In the genomic region with DNA sequence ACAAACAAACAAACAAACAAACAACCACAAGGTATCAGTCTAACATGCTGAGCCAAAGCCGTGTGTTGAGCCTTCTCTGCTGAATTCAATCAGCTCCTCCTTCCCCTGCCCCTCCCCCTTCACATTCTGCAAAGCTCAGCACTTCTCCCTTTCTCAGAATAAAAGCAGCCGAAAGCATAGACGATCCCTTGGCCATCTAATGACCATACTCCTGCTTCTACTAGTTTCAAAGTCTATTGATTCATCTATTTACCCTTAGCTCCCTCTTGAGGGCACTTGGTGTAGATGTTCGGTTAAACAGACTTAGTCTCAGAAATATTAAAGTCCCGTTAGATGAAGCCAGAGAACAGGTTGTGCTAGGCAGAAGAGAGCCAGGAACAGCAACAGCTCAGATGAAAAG, we compare ENCODE assay signal across 10 mouse cellular contexts. TPM values are rescaled to one million over a fixed set of nuclear protein-coding genes. Genes with fewer than 3 reads are reported as not detected.
DNase-seq lines count a peak whose midpoint lies in the region; ATAC-seq and TF ChIP-seq lines count a peak whose summit lies in the region.
"Had no signal": no experiment of that assay in that cellular context is flagged by ENCODE, and none has a peak within 500 bp of the region (broad histone marks: within the 10 kb centered on the region; RNA-seq: fewer than 3 reads in every experiment).

No protein-coding gene starts in this region.

- no peak overlapping the region for H3K9ac ChIP-seq in lung, embryonic 14.5 days
- H3K9ac ChIP-seq: neural tube, embryonic 12.5 days had no signal

- H3K4me3 ChIP-seq in lung, embryonic 14.5 days (ENCODE audit: low read depth, low read length) = no peak overlapping the region
- H3K4me3 ChIP-seq: neural tube, embryonic 12.5 days had no signal

- intact Hi-C loops in heart, postnatal 36 days (cut with DNase I) = no loop called here

- no peaks in the 10 kb centered on the region for H3K4me1 ChIP-seq in lung, embryonic 14.5 days (ENCODE audit: insufficient read depth)

- 11% methylated on average over 5 of the region's 5 CpGs for WGBS in lung, embryonic 14.5 days

- DNase-seq in heart, adult 11 months = peak; percentile 82
- DNase-seq in heart, postnatal 36 days = no peak
- DNase-seq in lung, embryonic 14.5 days = peak; percentile 72
- no peak for DNase-seq in lung, postnatal 4 days
- peak; percentile 14 for DNase-seq in brain, embryonic 18.5 days (ENCODE audit: low read depth, low spot score)
- DNase-seq in retina, embryonic 14.5 days (ENCODE audit: low spot score) = peak; percentile 53
- no peak for DNase-seq in gastrocnemius, adult 8-10 months (ENCODE audit: low spot score in 2 of 2)
- no peak for DNase-seq in thymus, postnatal 10 days (ENCODE audit: low spot score in 2 of 2)
- DNase-seq: cerebellum, adult 8-10 months had no signal

- ATAC-seq in lung, embryonic 14.5 days (ENCODE audit: insufficient read depth) = peak; percentile 36; the same call in 1 of the 2 replicates

- H3K27me3 ChIP-seq in lung, embryonic 14.5 days (ENCODE audit: insufficient read depth, low read length) = no peaks in the 10 kb centered on the region
- H3K27me3 ChIP-seq: neural tube, embryonic 12.5 days had no signal

- H3K4me2 ChIP-seq in lung, embryonic 14.5 days = no peak overlapping the region
- H3K4me2 ChIP-seq: neural tube, embryonic 12.5 days had no signal

- H3K36me3 ChIP-seq in lung, embryonic 14.5 days (ENCODE audit: insufficient read depth) = no peaks in the 10 kb centered on the region
- H3K36me3 ChIP-seq: neural tube, embryonic 12.5 days had no signal

- H3K27ac ChIP-seq in lung, embryonic 14.5 days (ENCODE audit: low read depth) = no peak overlapping the region
- H3K27ac ChIP-seq: neural tube, embryonic 12.5 days had no signal

- no peaks in the 10 kb centered on the region for H3K9me3 ChIP-seq in lung, embryonic 14.5 days (ENCODE audit: low read depth, low read length)
- H3K9me3 ChIP-seq: neural tube, embryonic 12.5 days had no signal

- TF ChIP-seq CTCF in lung, embryonic 14.5 days (IDR thresholded peaks at IDR 0.05; ENCODE audit: low read depth) = peak; percentile 47

RNA-seq across cellular contexts. Expression of a gene that starts 48.2 kb away (rescaled TPM):
- total RNA-seq in heart, postnatal 36 days (2021) = 1 to 10 TPM; 3.0 to 3.9 TPM
- 43.9 and 45.7 TPM in 2 replicates for polyA plus RNA-seq in lung, embryonic 14.5 days (2014; fragmentation: Nextera tagmentation; extraction: Ambion mirVana)
- total RNA-seq in gastrocnemius, adult 8-10 months (2022) = 1 to 10 TPM in 3 of 4 experiments, under 1 TPM in 1; 0.58 to 3.1 (median 1.4) TPM

RNA-seq across cellular contexts. Expression of a gene that starts 48.2 kb away (rescaled TPM):
- 10 to 100 TPM; 31.2 to 32.1 TPM for total RNA-seq in heart, postnatal 36 days (2021)
- polyA plus RNA-seq in lung, embryonic 14.5 days (2014; fragmentation: Nextera tagmentation; extraction: Ambion mirVana) = 19.7 and 19.8 TPM in 2 replicates
- total RNA-seq in gastrocnemius, adult 8-10 months (2022) = 10 to 100 TPM; 20.3 to 23.6 (median 20.9) TPM

Comparison
In these comparisons a context has a peak if more than half of its experiments do, and no peak if none do; other contexts are left out.
1. DNase-seq: peak in heart, adult 11 months (single experiment), lung, embryonic 14.5 days (single experiment), brain, embryonic 18.5 days (single experiment) and retina, embryonic 14.5 days (single experiment); none in heart, postnatal 36 days (0 of 2), lung, postnatal 4 days (0 of 2), gastrocnemius, adult 8-10 months (0 of 2) and thymus, postnatal 10 days (0 of 2).